Mouse (Mus musculus): Measurements from ENCODE around the gene Fkrp. TPM values are rescaled to one million over a fixed set of nuclear protein-coding genes. Genes with fewer than 3 reads are reported as not detected.

The Fkrp gene
- polyA plus RNA-seq, 1 experiment = 51.5 TPM

DNA sequence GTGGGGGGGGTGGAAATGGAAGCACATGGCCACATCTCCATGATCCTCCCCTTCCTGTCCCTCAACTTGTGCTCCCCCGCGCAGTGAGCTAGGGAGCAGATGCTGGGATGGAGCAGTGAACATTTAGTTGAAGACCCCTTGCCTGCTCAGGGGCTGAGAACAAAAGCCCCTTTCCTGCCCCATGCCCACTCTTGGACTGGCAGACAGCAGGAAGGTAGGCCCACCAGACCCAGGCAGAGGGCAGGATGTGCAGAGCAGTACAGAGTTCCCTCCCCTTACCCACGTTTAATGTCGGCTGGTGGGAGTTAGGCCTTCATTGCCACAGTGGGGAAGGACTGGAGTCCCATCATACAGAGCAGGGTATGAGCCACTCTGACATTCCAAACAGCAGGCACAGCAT, 24.5 kb upstream of the Fkrp start:
- no peak for TF ChIP-seq GATA1 (IDR thresholded peaks at IDR 0.05; ENCODE audit: low read length)

DNA sequence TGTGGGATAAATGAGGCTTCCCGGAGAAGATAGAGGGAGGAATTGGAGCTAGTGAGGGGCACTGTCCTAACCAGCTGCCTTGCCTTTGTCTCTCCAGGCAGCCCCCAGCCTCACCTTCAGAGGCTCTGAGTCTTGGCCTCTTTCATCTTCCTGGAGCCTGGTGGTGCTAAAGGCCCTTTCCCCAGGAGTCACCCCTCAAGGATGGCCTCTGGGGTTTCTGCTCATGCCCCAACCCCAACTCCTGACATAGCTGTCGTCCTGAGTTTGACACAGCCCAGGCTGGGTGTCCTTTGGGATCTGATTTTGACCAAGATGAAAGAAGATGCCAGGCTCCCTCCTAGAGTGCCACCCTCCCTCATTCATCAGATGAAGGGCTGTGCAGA, 23.6 kb upstream of the Fkrp start:
- no peak for TF ChIP-seq GATA1 (IDR thresholded peaks at IDR 0.05; ENCODE audit: low read length)

DNA sequence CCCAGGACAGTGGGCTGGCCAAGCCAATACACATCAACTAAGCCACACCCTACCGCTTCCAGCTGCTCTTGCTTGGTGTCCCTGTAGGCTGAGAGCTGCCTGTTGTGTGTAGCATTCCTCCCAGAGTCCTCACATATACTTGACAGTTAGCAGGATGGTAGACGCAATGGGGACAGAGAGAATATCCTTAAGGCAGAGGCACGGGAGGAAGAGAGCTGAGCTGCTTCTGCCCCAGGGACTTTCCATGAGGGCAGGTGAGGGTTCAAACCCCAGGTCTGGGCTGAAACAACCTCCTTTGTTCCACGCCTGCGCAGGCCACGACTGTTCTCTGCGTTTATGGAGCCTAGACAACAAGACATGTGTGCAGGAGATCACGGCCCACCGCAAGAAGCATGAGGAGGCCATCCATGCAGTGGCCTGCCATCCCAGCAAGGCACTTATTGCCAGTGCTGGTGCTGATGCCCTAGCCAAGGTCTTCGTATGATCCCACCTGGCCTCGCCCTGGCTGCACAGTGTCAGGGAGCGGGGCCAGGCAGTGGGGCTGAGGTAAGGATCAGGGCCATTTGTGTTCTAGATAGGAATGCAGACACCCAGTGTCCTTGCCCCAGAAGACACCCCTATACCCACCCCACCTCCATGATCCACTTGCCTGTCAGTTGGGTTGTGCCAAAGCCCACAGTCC, 23.0 kb upstream of the Fkrp start:
- no peak for TF ChIP-seq GATA1 (IDR thresholded peaks at IDR 0.05; ENCODE audit: low read length)

DNA sequence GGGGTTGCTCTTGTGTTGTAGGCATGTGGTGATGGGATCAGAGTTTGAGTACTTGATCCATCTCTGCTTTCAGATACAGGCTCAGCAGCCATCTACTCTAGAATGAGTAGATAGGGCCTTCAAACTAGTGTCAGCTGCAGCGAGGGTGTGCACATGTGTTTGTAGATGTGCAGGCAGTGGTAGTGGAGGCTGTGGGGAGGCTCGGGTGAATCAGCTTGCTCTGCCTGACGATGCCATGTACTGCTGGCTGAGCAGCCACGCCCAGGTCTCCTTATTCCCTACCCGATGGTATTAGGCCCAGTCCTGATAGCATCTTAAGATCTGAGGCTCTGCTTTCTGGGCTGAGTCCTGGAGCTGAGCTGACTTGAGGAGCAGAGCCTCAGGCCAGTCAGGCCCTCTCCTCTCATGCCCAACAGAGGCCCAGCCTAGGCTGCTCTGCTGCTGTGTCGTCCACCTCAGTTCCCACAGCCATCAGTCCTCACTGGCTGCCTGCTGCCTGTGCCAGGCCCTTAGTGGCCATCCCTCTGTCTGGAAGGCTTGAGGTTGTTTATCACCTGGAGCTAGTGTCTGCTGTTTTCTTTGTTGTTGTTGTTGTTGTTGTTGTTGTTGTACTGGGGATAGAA, 22.4 kb upstream of the Fkrp start:
- TF ChIP-seq GATA1 (IDR thresholded peaks at IDR 0.05; ENCODE audit: low read length) = no peak

DNA sequence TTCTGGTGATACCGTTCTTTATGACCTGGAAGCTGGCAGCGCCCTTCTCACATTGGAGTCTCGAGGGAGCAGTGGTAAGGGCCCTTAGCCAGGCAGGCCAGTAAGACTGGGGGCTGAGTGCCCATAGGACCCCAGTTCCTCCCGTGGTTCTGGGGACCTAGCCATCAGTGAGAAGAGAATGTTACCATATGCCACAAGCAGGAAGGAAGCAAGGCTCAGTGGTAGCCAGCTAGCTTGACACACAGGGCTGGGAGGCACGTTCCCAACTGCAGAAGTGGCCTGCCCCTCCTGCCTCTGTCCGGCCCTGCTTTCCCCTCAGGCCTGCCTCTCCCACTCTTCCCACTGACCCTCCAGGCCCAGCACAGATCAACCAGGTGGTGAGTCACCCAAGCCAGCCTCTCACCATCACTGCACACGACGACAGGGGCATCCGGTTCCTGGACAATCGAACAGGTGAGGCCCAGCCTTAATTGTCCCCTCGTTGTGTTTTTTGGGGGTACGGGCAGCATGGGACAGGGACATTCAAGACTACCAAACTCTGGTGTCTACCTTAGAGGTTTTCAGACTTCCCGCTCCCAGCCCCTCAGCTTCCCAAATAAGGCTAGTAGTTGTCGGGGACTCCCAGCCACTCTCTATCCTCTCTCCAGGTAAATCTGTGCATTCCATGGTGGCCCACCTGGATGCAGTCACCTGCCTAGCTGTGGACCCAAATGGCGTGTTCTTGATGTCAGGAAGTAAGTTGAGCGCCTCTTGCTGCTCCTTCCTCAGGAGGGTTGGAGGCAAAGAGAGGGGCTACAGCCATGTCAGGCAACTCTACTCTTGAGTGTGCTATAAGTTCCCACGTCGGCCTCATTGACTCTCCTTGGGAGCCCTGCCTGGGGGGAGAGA, 21.6 kb upstream of the Fkrp start:
- TF ChIP-seq GATA1 (IDR thresholded peaks at IDR 0.05; ENCODE audit: low read length) = no peak

DNA sequence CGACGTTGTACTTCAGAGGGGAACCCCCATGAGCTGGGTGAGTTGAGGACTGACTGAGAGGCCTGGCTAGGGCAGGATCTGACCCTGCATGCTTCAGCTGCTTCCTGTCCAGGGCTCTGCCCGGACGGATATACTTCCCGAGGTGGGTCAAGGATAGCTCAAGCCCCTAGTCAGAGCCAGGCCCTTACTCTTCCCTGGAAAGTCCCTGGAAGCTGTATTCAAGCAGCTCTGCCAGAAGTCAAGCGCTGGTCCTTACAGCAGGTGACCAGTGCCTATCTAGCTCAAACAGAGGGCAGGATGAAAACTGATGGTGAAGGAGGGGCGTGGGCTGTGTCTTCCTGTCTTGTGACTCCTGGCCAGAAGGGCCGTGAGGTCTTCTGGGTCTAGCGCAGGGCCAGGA, 13.9 kb upstream of the Fkrp start:
- TF ChIP-seq GATA1 (IDR thresholded peaks at IDR 0.05; ENCODE audit: low read length) = no peak

DNA sequence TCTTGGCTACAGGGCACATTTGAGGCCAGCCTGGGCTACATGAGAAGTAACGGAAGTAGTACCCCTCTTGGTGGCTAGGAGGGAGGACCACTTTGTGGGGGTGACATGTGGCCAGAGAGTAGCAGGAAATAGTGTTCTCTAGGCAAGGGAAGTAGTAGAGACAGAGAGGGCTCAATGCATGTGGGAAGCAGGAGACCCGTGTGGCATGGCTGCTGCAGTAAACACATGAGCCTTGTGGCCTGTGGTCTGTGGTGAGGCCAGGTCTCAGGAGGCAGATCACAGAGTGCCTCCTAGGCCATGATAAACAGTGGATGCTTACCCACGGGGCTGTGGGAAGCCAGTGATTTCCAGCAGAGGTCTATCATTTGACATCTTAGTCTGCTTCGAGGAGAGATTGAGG, 10.7 kb upstream of the Fkrp start:
- TF ChIP-seq GATA1 (IDR thresholded peaks at IDR 0.05; ENCODE audit: low read length) = no peak

DNA sequence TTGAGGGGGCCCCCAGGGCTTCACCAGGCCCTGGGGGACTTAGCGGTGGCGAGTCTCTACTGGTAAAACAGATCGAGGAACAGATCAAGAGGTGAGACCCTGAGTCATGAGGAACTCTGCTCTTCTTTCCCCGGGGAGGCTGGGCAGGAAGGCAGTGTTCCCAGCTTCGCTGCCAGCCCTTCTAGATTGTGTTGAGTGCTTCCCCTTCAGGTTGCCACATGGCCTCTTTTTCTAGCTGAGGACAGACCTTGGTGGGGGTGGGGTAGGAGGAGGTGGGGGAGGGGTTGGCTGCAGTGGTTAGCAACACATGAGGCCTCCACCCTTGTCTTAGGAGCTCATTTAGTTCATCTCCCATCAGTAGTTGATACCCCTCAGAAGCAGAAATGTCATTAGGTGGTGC, 10.0 kb upstream of the Fkrp start:
- TF ChIP-seq GATA1 (IDR thresholded peaks at IDR 0.05; ENCODE audit: low read length) = no peak

DNA sequence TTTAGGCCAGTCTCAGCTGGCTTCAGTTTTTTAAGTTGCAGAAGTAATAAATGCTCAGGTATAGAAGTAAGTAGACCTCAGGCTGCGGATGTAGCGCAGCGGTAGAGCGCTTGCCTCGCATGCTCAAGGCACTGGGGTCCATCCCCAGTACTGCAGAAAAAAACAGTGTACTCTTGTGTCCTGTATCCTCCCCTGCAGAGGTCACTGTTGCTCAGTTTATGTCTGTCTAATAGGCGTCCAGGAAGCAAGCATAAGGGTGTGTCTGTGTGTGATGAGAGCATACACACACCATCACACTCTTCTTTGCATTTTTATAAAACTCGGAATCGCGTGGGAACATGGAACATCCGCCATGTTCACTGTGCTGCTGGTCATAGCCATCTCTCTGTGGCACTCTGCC, 9.3 kb upstream of the Fkrp start:
- TF ChIP-seq GATA1 (IDR thresholded peaks at IDR 0.05; ENCODE audit: low read length) = no peak

DNA sequence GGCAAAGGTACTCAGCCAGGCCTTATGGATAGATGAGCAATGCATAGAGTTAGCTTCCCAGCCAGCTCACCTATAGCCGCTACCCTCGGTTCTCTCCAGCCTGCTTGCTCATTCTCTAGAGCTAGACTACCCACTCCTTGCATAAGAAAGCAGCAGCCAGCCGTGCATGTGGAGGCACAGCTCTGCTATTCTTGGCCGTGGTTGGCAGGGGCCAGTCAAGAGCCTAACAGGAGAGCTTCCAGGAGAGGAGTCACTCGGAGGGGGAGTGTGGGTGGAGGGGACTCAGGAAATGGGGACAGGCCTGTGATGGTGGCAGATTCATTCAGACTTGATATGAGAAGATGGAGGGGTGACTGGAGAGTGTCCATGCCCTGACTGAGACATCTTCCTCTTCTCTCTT, 7.2 kb upstream of the Fkrp start:
- TF ChIP-seq GATA1 (IDR thresholded peaks at IDR 0.05; ENCODE audit: low read length) = no peak

DNA sequence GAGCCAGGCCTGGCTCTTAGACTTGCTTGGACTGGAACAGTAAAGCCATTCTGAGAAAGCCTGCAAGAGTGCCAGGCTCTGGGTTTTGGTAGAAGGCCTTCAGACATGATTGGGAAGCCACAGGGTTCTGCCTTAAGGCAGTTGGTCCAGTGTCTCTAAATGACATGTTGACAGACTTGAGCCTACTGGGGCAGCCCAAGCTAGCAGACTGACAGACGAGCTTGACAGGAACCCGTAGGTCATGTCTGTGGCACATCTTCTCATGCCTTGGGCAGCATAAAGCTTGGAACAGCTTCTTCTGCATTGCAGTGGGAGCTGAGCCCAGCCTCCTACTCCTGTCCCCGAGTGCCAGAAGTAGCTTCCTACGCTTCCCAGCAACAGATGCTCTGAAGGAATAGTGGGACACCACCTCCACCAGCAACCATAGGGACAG, 5.2 kb upstream of the Fkrp start:
- no peak for TF ChIP-seq GATA1 (IDR thresholded peaks at IDR 0.05; ENCODE audit: low read length)

DNA sequence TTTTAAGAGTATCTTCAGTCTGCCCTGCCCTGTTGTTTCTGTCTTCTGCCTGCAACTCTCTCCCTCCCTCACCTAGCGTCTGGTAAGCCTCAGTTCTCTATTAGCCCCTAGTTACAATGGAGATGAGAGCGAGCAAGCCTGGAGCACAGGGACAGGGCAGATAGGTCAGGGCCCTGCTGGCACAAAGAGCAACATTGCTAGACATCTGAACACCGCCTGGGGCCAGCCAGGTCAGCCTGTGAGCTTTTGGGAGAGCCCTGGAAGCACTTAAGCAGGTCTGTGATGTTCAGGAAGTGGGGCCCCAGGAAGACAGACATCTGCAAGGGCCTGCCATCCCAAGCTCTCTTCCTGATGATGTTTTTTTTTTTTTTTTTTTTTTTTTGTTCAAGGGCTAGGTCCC, 4.6 kb upstream of the Fkrp start:
- no peak for TF ChIP-seq GATA1 (IDR thresholded peaks at IDR 0.05; ENCODE audit: low read length)

DNA sequence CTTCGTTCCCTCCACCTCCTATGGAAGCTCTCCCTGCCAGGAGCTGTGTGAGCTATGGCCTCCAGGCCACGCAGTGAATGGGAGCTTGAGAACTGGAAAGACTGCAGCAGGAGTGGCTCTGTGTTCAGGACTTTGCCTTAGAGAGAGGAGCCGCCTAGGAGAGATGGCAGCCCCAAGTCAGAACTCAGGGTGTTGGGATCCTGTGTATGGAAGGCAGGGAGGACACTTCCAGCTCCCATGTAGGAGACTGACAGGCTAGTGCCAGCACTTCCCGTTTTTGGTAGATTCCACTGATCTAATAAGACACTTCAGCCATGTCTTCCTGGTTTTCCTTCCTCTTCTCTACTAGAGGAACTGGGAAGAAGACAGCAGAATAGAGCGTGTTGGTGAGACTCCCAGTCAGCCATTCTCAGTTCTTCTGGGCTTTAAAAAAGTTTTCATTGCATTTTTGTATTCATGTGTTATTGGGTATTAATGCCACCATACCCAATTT, 3.8 kb upstream of the Fkrp start:
- TF ChIP-seq GATA1 (IDR thresholded peaks at IDR 0.05; ENCODE audit: low read length) = no peak

DNA sequence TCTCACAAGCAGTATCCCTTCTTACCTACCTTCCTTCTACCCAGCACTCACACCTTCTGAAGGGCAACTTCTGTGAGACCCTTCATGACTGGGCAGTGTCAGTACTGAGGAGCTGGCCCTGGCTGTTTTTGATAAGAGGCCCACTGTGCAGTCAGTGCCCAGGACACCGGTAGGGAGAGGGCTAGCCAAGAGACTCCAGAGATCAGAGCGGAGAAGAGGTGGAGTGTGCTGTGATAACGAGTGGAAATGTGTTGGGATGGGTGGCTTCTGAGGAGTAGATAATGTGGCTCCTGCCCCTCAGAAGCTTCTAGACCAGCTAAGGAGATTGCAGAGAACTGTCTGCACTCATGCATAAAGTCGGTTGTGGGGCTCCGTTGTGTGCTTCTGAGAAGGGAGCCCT, 3.3 kb upstream of the Fkrp start:
- no peak for TF ChIP-seq GATA1 (IDR thresholded peaks at IDR 0.05; ENCODE audit: low read length)

DNA sequence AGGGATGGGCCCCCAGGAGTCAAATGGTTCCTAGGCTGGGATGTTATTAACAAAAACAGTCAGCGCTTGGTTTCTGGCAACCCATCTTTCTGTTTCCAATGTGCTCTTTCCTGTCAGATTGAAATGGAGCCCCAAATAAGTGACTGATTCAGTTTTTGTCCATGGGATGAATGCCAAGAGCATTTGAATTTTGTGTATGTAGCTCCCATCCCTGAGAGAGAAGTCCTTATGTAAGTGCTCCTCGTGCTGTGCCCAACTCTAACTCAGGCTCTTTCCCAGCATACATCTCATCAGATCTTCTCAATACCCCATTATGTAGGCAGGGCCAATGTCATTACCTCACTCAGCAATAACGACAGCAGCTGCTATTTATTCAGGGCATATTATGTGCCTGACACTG, 1.2 kb upstream of the Fkrp start:
- TF ChIP-seq GATA1 (IDR thresholded peaks at IDR 0.05; ENCODE audit: low read length) = no peak

DNA sequence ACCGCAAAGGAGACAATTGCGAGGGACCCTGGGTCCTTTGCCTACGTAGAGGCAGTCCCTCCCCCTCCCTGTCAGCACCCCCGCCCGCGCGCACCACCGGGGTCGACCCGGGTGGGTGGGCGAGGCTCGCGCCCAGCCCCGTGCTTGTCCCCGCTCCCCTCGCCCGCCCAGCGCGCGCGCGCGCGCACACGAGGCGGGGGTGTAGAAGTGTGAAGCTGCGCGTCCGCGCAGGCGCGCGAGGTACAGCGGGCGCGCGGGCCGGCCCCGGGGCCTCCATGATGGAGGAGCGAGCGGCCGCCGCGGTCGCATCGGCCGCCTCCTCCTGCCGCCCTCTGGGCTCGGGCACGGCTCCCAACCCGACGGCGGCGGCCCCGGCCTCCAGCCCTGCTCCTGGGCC, 456 bp downstream of the Fkrp start:
- TF ChIP-seq GATA1 (IDR thresholded peaks at IDR 0.05; ENCODE audit: low read length) = no peak

Measured in G1E-ER4 (cell line).